Mouse (Mus musculus): ENCODE data around the gene Retreg1. TPM values are rescaled to one million over a fixed set of nuclear protein-coding genes. Genes with fewer than 3 reads are reported as not detected.

The Retreg1 gene
- total RNA-seq (2022), result 100 to 1,000 TPM; 197 to 344 (median 283) TPM

GRCm38 (mm10) chr15:25843086-25843991 is at the start of gene Retreg1:
TSS of gene Retreg1 (plus strand) at chr15:25843180.
- DNase-seq (ENCODE audit: low spot score), result peak; percentile 70

DNA sequence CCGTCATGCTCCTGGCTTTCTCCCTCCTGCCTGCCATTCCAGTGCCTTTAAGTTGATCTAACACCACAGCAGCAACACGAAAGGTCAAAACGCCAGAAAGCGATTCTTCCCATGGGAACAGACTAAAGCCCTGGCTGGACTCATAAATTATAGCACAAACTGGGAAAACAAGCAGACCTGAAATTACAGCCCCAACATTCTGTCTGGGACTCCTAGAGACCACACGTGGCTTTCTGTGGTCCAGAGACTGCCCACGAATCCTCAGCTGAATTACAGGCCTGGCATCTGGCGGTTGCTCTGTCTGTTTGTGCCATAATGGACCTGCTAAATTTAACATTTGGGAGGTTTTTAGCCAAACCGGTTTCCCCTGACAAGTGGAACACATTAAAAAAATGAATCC is 48.9 kb upstream of the Retreg1 start:
- DNase-seq (ENCODE audit: low spot score), result no peak

DNA sequence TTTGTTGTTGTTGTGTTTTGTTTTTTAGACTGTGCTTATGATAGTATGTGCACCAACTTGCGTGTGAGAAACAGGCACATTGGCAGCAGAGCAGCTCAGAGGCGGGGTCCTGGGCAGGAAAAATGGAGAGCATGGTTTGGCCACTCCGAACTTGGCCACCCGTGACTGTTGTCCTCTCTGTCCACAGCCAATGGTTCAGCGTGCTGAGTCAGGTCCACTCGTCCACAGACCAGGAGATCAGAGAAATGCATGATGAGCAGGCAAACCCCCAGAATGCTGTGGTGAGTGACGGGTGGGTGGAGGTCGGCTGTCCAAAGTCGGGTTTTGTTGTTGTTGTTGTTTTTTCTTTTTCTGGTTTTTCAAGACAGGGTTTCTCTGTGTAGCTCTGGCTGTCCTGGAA is 47.5 kb upstream of the Retreg1 start:
- DNase-seq (ENCODE audit: low spot score), result no peak

DNA sequence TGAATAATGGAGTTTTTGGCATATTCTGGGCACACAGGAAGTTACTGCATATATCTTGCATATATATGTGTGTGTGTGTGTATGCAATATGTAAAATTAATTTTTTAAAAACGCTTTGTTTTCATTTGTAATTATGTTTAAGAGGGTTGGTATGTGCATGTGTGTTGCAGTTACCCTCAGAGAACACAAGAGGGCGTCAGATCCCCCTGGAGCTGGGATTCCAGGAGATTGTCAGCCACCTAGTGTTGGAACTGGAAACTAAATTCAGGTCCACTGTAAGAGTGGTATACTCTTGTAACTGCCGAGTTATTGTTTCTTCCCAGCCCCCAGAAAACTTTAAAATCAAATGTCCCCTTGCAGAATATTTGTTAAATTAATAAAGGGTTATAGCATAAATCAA is 46.6 kb upstream of the Retreg1 start:
- no peak for DNase-seq (ENCODE audit: low spot score)

GRCm38 (mm10) chr15:25797179-25797578 is 45.8 kb upstream of the Retreg1 start:
- no peak for DNase-seq (ENCODE audit: low spot score)

DNA sequence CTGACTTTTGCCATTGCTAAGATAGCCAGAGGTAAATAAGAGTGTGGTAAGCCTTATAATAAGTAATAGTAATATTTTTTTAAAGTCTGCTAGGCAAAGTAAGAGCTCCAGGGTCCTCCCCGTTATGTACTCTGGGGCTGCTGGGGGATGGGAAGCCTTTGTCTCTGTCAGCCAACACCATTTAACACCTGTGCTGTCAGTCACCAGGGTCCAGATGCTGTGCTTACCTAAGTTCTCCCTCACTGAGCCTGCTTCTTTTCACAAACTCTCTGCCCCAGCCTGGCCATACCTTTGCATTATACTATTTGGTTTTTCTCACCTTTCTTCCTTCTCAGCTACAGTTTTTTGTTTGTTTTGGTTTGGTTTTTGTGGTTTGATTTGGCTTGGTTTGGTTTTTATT is 45.1 kb upstream of the Retreg1 start:
- no peak for DNase-seq (ENCODE audit: low spot score)

- no peak for DNase-seq (ENCODE audit: low spot score)
Measured at GRCm38 (mm10) chr15:25801726-25802125, 41.3 kb upstream of the Retreg1 start.

DNA sequence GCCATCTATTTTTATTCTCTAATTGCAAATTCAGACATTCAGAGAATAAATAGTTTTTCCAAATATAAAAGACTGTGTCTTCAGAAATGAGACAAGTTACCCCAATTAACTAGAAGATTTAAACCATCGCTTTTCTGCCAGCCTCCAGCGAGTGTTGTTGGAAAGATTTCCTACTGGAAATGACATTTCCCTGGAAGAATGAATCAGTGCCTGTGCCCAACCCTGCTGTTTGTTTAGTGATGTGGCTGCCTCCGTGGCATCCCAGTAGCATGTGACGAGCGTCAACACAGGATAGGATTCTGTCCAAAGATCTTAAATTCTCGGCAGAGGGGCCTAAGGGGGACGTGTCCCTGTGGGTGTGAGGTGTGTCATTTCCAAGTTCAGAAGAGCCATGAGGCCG is 40.8 kb upstream of the Retreg1 start:
- DNase-seq (ENCODE audit: low spot score), result no peak

DNA sequence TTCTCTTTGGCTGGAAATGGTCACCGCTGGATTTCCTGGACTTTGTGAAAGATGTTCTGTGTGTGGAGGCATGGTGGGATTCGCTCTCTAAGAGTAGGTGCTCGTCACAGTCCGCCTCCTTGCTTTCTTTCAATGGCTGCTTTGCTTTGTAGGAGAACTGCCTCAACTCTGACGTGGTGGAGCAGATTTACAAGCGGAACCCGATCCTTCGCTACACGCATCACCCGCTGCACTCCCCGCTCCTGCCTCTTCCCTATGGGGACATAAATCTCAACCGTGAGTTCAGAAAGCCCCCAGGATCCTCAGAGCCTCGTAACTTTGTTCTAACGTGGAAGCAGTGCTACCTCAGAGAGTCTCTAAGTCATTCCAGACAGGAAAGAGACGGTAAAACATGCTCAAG is 39.9 kb upstream of the Retreg1 start:
- no peak for DNase-seq (ENCODE audit: low spot score)

GRCm38 (mm10) chr15:25805336-25806110 is 37.5 kb upstream of the Retreg1 start:
- DNase-seq (ENCODE audit: low spot score), result peak; percentile 53

DNA sequence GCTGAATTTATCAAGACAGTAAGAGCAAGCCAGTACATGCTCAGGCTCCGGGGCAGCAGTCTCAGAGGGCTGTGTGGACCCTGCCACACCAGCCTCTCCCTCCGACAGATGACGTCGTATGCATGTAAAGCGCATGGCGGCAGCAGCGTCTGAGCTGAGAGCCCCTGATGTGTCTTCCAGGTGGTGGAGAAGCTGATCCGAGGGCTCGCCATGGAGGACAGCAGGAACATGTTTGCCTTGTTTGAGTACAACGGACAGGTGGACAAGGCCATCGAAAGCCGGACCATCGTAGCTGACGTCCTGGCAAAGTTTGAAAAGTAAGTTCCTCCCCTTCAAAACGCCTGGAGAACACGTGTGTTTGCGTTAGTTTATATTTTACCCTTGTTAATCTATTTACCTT is 36.6 kb upstream of the Retreg1 start:
- DNase-seq (ENCODE audit: low spot score), result no peak

GRCm38 (mm10) chr15:25806878-25807277 is 36.1 kb upstream of the Retreg1 start:
- DNase-seq (ENCODE audit: low spot score), result no peak

GRCm38 (mm10) chr15:25808677-25809460 is 34.1 kb upstream of the Retreg1 start:
- no peak for DNase-seq (ENCODE audit: low spot score)

DNA sequence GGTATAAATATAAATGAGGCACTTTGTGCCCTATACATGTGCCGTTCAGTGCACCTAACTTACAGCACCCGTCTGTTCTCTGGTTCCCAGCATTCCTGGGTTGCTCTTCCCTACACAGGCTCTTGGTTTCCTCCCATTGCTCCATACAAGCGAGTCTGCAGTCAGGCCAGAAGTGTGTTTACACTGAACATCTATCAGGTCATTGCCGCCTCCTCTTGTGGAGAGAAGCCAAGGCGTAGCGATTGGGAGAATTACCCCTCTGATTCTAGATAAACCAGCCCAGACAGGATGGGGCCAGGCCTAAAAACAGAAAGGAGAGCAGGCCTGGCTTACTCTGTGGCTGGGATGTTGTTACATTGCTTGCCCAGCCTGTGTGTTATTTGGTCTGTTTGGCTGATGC is 33.3 kb upstream of the Retreg1 start:
- DNase-seq (ENCODE audit: low spot score), result no peak

DNA sequence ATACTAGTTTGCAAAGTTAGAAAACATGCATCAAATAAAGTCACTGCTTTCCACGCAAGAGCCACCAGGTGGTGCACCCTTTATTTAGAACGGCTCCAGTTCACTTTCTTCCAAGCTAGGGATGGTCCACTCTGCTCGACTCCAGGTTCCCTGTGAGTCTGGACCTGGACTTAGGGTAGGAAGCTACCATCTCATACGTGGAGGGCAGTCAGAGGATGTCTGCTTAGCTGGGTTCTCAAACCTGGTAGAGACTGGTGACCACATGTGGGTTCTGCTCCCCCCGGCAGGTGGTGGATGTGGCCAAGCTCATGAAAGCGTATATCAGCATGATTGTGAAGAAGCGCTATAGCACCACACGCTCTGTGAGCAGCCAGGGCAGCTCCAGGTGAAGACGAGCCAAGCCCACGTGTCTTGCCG is 31.1 kb upstream of the Retreg1 start:
- no peak for DNase-seq (ENCODE audit: low spot score)

GRCm38 (mm10) chr15:25812479-25812878 is 30.5 kb upstream of the Retreg1 start:
- DNase-seq (ENCODE audit: low spot score), result no peak

- no peak for DNase-seq (ENCODE audit: low spot score)
Measured at GRCm38 (mm10) chr15:25814535-25814934, 28.4 kb upstream of the Retreg1 start.

DNA sequence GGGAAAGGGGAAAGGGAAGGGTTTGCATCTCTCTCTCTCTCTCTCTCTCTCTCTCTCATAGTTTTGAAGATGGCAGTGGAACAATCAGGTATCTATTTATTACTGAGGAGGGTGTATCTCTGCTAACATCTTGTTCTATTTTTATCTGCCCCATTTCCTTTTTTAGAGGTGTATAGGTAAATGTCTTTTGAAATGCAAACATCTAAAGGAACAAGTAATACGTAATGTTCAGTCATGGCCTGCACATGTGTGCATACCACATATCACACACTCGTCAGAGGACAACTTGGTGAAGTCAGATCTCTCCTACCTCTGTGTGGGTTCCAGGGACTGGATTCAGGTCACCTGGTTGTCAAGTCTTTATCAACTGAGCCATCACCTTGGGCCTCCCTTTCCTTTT is 25.8 kb upstream of the Retreg1 start:
- DNase-seq (ENCODE audit: low spot score), result no peak

- DNase-seq (ENCODE audit: low spot score), result no peak
Measured at GRCm38 (mm10) chr15:25821981-25822380, 21.0 kb upstream of the Retreg1 start.

DNA sequence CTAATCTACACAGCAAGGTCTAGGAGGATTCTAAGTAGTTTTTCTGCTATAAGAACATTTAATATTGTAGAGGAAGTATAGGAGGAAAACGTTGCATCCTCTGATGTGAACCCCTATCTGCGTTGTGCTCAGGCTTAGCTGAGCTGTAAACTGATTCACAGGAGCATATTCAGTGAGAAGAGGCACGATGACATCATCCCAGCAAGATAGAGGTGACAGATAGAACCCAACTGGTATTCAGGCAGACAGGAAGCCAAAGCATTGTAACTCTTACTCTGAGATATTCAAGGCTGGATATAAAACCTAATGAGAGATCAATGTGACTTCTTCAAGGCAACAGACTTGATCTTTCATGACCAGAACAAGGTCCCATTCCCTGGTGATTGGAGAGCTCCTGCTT is 20.3 kb upstream of the Retreg1 start:
- no peak for DNase-seq (ENCODE audit: low spot score)

DNA sequence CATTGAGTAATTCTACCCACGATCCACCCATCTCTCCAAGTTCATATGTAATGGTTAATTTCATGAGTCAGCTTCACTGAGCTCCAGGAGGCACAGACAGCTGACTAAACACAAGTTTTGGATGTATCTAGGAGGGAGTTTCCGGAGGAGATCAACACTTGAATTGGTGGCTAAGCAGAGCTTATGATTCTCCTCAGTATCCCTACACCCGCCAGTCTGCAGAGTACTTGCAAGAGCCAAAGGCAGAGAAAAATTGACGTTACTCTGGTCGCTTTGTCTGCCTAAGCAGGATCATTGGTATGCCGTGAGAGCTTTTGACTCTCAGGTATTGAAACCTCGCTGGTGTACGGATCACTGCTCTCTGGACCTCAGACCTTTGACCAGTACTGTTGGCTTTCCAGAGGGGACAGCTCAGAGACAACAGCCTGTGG is 16.4 kb upstream of the Retreg1 start:
- DNase-seq (ENCODE audit: low spot score), result no peak

DNA sequence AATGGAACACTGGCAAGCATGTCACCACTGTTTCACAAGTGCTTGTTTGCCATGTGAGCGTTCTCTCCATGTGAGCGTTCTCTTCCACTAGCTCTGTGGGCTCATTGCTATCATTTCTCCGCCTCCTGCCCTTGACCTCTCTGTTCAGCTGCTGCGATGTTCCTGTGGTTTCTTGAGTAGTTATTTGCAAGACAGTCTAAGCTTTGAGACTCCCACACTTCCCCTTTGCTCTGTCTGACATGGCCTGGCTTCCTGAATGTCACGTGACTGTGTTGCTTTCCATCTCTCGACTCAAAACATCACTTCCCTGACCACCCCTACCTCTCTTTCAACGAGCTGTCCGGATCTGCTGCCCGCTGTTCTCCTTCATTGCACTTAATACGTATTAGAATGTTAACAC is 14.5 kb upstream of the Retreg1 start:
- no peak for DNase-seq (ENCODE audit: low spot score)
